Mouse (Mus musculus) hindbrain, embryonic 12.5 days (tissue): Measurements from ENCODE around the gene Tada2a. TPM values are rescaled to one million over a fixed set of nuclear protein-coding genes. Genes with fewer than 3 reads are reported as not detected.

Experiments used
- polyA plus RNA-seq: library from polyadenylated mRNA; unstranded; fragments of >200 nt; fragmentation: Nextera tagmentation; extraction: Ambion mirVana; gene quantifications from 2 replicates; pipeline ENCODE4 v1.2.1, GENCODE M21; 2016

Gene Tada2a
- polyA plus RNA-seq, 1 experiment from 2014 or later, result 33.3 TPM

Other genes with a start within 250 kb of the Tada2a start
- gene Ddx52, start 187.5 kb downstream of the Tada2a start, polyA plus RNA-seq, result 33.8 and 34.0 TPM in 2 replicates
- gene Synrg, start 165.2 kb downstream of the Tada2a start, polyA plus RNA-seq, result 29.2 and 31.1 TPM in 2 replicates
- gene Dusp14, start 60.3 kb downstream of the Tada2a start, polyA plus RNA-seq, result 11.8 and 11.9 TPM in 2 replicates
- 31.6 and 43.3 TPM in 2 replicates for gene Acaca, start 72 bp upstream of the Tada2a start, polyA plus RNA-seq
- gene Gm11437, start 37.9 kb upstream of the Tada2a start, polyA plus RNA-seq, result 0.25 TPM in 1 of 2 replicates, not detected in the other